Mouse (Mus musculus) adrenal gland, adult 18-20 months (tissue): ENCODE results near the gene Marf1. TPM values are rescaled to one million over a fixed set of nuclear protein-coding genes. Genes with fewer than 3 reads are reported as not detected.
"Not testable (repeated sequence)": the region's sequence is repeated elsewhere in the genome, so short reads cannot be mapped to it uniquely, and the experiment has no call there.

ENCODE experiments used
- DNase-seq, 2 experiments: peaks; one replicate each; pipeline ENCODE4 v3.0.0; 2021 to 2022; ENCODE audit warnings: low spot score in 2 of 2
- long read RNA-seq, 2 experiments: library from polyadenylated mRNA; stranded (forward); transcript quantifications; one replicate each; pipeline ENCODE4 v2.0.0; 2021
- total RNA-seq, 2 experiments: library from RNA; stranded (reverse); gene quantifications; 1 replicate in 1 of 2; 2 replicates in 1 of 2; pipeline ENCODE4 v1.2.3; 2021

Gene Marf1
- 100 to 1,000 TPM; 124 to 141 TPM for total RNA-seq
- long read RNA-seq, experiment 1, partial matches to known transcripts = 2 of 6 reads
- long read RNA-seq, experiment 1, other reads (novel, unspliced or antisense) = 4 of 6 reads
- long read RNA-seq, experiment 2, partial matches to known transcripts = 3 of 21 reads
- long read RNA-seq, experiment 2, other reads (novel, unspliced or antisense) = 18 of 21 reads

DNA sequence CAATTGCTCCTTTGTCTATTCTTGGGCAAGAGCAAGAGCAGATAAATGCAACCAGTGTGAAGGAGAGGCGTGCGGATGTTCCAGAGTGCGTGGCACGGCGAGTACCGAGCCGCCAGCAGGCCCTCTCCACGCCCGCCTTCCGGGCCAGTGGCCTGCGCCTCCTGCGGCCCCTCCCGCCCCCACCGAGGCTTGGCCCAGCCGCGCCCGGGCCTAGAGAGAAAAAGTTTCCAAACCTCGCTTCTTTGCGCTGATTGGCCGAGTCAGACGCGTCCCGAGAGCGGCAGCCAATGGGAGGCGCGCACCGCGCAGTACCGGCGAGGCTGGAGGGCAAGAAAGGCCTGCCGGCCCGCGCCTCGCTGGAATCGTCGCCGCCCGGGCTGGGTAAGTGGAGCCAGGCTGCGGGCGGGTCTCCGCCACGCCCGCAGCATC is at the start of gene Marf1, which contains the start of gene Nde1:
TSS of gene Marf1 (minus strand) at position 364 of the 429 bp plus-strand sequence.
TSS of gene Nde1 (plus strand) at position 288 of the 429 bp plus-strand sequence.
- peak; percentile 84 to 89 for DNase-seq

DNA sequence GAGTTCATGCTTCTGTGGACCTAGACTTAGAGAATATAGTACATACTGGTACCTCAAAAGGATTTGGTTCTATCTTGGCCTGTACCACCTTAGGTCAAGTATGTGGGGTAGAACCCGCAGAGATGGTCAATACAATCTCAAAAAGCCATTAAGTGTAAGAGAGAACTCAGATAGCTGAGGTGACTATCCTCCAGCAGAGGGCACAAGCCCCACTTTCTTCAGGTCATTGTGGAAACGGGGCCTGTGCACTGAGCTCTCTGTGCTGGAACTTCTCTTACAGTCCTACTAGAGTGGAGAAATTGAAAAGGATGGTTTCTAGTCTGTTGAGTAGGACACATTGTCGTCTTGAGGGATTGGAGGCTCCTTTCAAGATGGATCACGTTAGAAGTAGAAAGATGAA is 35.6 kb upstream of the Marf1 start:
- DNase-seq = no peak

- DNase-seq = peak; percentile 65 to 68
Measured at GRCm38 (mm10) chr16:14195427-14195826, 32.3 kb upstream of the Marf1 start.

DNA sequence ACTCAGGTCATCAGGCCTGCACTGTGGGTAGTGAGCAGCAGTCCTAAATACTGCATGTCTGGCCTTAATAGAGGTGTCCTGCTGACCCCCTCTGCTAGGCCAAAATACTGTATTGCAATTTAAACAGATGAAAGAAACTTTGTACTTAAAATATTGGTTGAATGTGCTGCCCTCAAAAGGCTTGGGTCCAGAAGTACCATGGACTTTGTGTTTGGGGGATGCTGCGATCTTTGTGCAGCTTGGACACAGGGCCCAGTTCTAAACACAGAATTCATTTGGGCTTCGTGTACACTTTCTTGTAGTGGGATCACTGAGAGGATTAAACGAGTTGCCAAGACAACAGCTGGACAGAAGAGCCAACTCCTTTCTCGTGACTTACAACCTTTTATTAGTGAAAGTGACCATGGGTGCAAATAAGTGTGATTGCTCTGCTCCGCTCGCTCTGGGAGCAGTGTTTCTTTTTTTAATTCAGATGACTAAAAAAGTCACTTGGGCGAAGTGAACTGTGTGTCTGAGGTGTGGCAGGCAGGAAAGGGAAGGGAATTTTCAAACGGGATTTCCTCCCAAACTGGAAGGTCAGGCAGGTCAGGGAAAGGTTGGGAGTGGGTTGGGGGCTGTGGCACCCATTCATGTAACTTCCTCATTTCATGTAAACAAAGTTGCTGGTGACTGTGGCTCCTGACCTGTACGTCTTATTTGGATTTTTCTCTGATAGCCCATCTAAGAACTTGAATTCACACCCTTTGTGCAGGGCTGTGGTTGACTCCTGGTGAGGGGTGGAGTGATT is 31.2 kb upstream of the Marf1 start:
- DNase-seq = no peak

DNA sequence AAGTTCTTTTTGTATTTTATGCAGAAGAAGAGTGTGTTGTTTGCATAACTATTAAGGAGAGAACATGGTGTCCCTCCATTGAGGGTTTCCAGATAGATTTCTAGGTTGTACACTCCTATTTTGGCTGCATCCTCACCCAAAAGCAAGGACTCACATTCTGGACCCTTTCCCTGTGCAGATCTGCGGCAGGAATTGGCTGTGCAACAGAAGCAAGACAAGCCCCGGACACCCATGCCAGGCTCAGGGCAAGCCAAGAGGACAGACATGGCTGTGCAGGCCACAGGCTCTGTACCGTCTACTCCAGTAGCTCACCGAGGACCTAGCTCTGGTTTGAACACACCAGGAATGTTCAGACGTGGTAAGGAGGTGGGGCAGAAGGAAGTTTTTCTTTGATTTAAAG is 22.4 kb upstream of the Marf1 start:
- no peak for DNase-seq

GRCm38 (mm10) chr16:14183856-14184255 is 20.7 kb upstream of the Marf1 start:
- no peak for DNase-seq

GRCm38 (mm10) chr16:14182360-14182759 is 19.2 kb upstream of the Marf1 start:
- DNase-seq = no peak

DNA sequence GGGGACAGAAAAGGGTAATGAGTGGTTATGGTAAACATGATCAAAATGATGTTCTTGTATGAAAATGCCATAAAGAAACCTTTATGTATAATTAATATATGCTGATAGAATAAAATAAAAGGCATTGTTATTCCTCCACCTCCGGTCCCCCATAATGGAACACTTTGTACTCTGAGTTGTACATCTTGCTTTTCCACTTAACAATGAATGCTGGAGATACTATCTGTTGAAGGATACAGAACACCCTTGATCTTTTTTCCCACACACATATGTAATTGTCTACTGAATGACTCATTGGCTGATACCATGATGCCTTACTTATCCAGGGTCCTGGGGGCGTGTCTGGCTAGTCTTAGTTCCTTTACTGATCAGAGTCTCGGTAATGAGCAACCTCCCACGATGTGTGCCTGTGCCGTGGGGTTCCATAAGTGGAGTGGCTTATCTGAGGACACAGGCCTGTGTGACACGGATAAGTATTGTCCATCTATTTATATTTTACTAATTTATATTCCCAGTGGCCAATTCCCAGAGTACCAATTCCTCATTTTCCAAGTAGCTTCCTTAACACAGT is 17.1 kb upstream of the Marf1 start:
- DNase-seq = no peak

- no peak for DNase-seq
Measured at GRCm38 (mm10) chr16:14178041-14178440, 14.9 kb upstream of the Marf1 start.

DNA sequence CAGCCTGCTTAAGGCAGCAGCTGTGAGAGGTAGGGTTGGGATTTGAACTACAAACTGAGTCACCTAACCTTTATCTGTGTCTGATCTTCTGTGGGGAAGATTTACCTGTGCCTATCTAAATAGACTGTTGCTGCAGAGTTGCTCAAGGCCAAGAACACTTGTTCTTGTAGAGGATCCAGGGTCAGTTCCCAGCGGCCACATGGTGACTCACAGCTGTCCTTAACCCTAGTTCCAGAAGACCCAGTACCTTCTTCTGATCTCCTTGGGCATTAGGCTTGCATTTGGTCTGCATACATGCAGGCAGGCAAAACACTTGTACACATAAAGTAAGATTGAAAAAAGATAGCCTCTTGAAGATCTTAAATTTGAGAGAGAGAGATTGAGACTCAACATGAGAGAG is 6.6 kb upstream of the Marf1 start:
- no peak for DNase-seq

GRCm38 (mm10) chr16:14166490-14166889 is 3.3 kb upstream of the Marf1 start:
- DNase-seq = no peak

GRCm38 (mm10) chr16:14163731-14164130 is 580 bp upstream of the Marf1 start:
- no peak for DNase-seq

GRCm38 (mm10) chr16:14160941-14161340 is 2.2 kb downstream of the Marf1 start:
- DNase-seq = no peak

- DNase-seq = peak; percentile 50 to 64
Measured at GRCm38 (mm10) chr16:14159746-14160131, 3.4 kb downstream of the Marf1 start.

GRCm38 (mm10) chr16:14158936-14159745 is 4.0 kb downstream of the Marf1 start:
- peak; percentile 94 to 96 for DNase-seq

DNA sequence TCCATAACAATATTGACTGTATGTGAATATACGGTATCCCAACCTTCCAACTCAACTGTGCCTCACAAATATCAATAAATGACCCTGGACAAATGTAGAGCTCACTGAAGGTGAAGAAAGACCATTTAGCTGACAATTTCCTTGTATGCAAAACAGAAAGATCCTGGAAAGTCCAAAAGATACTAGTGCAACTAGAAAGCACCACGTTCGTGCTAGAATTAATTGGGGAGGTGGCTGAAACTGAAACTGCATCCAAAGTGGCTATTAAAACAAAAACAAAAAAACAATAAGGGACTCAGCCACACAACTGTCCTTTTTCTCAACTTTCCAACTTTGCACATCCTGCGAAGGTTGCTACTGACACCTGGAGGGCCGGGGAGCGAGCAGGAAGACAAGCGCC is 4.6 kb downstream of the Marf1 start:
- no peak for DNase-seq

- no peak for DNase-seq
Measured at GRCm38 (mm10) chr16:14156312-14156711, 6.8 kb downstream of the Marf1 start.

- not testable (repeated sequence) for DNase-seq
Measured at GRCm38 (mm10) chr16:14155638-14156037, 7.5 kb downstream of the Marf1 start.

DNA sequence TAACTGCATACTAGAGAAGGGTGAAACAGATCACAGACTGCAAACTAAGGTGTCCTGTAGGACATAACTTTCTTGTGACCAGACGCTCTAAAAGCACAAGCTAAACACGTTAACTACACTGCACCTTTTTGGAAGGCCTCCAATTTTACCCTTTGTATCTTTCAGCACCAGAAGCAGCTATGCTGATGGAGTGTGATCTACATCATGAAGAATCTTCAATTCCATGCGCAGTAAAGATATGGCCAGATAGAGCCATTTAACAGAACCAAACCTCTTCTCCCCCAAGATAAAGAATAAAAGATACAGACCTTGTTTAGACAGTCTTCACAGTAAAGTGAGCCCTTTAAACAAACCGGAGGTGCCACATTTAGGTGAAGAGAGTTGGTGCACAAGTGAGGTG is 11.4 kb downstream of the Marf1 start:
- no peak for DNase-seq

DNA sequence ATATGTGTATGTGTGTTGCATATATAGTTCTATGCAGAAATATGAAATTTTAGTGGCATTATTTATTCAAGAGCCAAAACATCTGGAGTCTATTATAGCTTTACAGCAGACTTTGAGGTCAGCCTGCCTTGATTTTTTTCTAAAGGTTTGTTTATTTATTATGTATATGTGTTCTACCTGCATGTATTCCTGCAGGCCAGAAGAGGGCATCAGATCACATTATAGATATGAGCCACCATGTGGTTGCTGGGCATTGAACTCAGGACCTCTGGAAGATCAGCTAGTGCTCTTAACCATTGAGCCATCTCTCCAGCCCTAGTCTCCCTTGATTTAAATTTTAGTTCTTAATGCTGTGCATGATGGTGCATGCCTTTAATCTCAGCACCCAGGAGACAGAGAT is 15.4 kb downstream of the Marf1 start:
- no peak for DNase-seq

DNA sequence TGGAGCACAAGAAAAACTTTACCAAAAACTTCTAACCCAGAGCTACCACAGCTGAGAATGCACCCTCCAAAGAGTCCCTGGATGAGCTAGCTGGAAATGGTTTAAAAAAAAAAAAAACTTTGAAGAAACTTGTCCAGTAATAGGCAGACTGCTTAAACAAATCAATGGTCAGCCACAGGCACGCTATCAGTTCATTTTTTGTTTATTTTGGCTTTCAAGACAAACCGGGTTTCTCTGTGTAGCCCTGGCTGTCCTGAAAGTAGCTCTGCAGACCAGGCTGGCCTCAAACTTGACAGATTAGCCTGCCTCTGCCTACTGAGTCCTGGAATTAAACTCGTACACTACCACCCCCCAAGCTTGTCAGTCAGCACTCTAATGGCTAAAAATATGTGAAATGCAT is 19.9 kb downstream of the Marf1 start:
- no peak for DNase-seq
